Mouse (Mus musculus) myocyte (in vitro differentiated cells): ENCODE data around the gene Tbx20.

Experiments
- E2F4 ChIP-seq: IDR thresholded peaks from one replicate; pipeline ENCODE4 v1.6.1; 2011; ENCODE audit warnings: mild to moderate bottlenecking, control low read depth, moderate library complexity; ENCODE audit not compliant: insufficient read depth
- MAX ChIP-seq: IDR thresholded peaks from one replicate; pipeline ENCODE4 v1.6.1; 2011; ENCODE audit warnings: low read depth, mild to moderate bottlenecking, control low read depth
- MYOG ChIP-seq, 3 experiments: IDR thresholded peaks; one replicate each; pipeline ENCODE4 v1.6.1; 2011; ENCODE audit warnings: control low read depth in 2 of 3, low read depth in 2 of 3, mild to moderate bottlenecking in 2 of 3; ENCODE audit not compliant: insufficient read length in 2 of 3, control insufficient read depth in 1 of 3, insufficient read depth in 1 of 3
- POLR2A ChIP-seq: IDR thresholded peaks from one replicate; pipeline ENCODE4 v1.6.1; 2011; ENCODE audit warnings: low read depth, mild to moderate bottlenecking, control low read depth, moderate library complexity; ENCODE audit not compliant: insufficient read length
- POLR2AphosphoS2 ChIP-seq: IDR thresholded peaks from one replicate; pipeline ENCODE4 v1.6.1; 2011; ENCODE audit warnings: low read depth, control low read depth; ENCODE audit not compliant: insufficient read length
- SRF ChIP-seq: IDR thresholded peaks from one replicate; pipeline ENCODE4 v1.6.1; 2011; ENCODE audit warnings: low read depth; ENCODE audit not compliant: control insufficient read depth, insufficient read length
- TCF12 ChIP-seq: IDR thresholded peaks from one replicate; pipeline ENCODE4 v1.6.1; 2011; ENCODE audit warnings: mild to moderate bottlenecking, control low read depth; ENCODE audit not compliant: poor library complexity, insufficient read depth, severe bottlenecking
- USF1 ChIP-seq: IDR thresholded peaks from one replicate; pipeline ENCODE4 v1.6.1; 2011; ENCODE audit warnings: low read depth, mild to moderate bottlenecking, control low read depth, moderate library complexity

GRCm38 (mm10) chr9:24765572-24765971, 8.5 kb downstream of the Tbx20 start:
- TF ChIP-seq POLR2A, result no peak
- no peak for TF ChIP-seq POLR2AphosphoS2
- no peak for TF ChIP-seq MYOG (IDR thresholded peaks at IDR 0.05; ENCODE audit: control insufficient read depth in 1 of 3, insufficient read depth in 1 of 3, insufficient read length in 2 of 3, low read depth in 2 of 3)
- TF ChIP-seq TCF12, result no peak
- TF ChIP-seq SRF, result no peak
- no peak for TF ChIP-seq E2F4
- TF ChIP-seq USF1, result no peak
- no peak for TF ChIP-seq MAX
